Mouse (Mus musculus): Measurements from ENCODE around the gene Sh3d21.

- no peak for TF ChIP-seq POLR2A (IDR thresholded peaks at IDR 0.05; ENCODE audit: insufficient read depth, low read depth, low read length)
- TF ChIP-seq CTCF (IDR thresholded peaks at IDR 0.05), result no peak
- TF ChIP-seq EP300 (IDR thresholded peaks at IDR 0.05; ENCODE audit: insufficient read depth, low read depth, low read length), result 0 out of 2 replicates have a peak, but pooled peaks have one; percentile 44
These were observed 12.9 kb downstream of the Sh3d21 start for GRCm38 (mm10) chr4:126150297-126150948.

Data from heart, adult 2 months (tissue).